Mouse (Mus musculus) ES-CJ7 (cell line): Measurements from ENCODE around the gene D430041D05Rik.
A peak's percentile ranks its signal among the peaks of the same experiment; 100 is the strongest.

ENCODE experiments used
- DNase-seq: peaks from one replicate; pipeline ENCODE4 v3.0.0; 2011; ENCODE audit warnings: low read depth, low spot score

D430041D05Rik gene

GRCm38 (mm10) chr2:104197281-104197680 is 213.5 kb downstream of the D430041D05Rik start:
- peak; percentile 45 for DNase-seq

GRCm38 (mm10) chr2:104192401-104193141 is 218.2 kb downstream of the D430041D05Rik start:
- no peak for DNase-seq

- DNase-seq: no peak
Observed at GRCm38 (mm10) chr2:104191723-104192122, 219.1 kb downstream of the D430041D05Rik start.

GRCm38 (mm10) chr2:104188859-104189258 is 222.0 kb downstream of the D430041D05Rik start:
- DNase-seq: no peak

GRCm38 (mm10) chr2:104187073-104187472 is 223.7 kb downstream of the D430041D05Rik start:
- no peak for DNase-seq

GRCm38 (mm10) chr2:104185616-104186015 is 225.2 kb downstream of the D430041D05Rik start:
- no peak for DNase-seq

GRCm38 (mm10) chr2:104184296-104184695 is 226.5 kb downstream of the D430041D05Rik start:
- no peak for DNase-seq

GRCm38 (mm10) chr2:104183246-104183845 is 227.5 kb downstream of the D430041D05Rik start:
- DNase-seq: no peak

- DNase-seq: no peak
Observed at GRCm38 (mm10) chr2:104179636-104180035, 231.2 kb downstream of the D430041D05Rik start.

GRCm38 (mm10) chr2:104178251-104178650 is 232.6 kb downstream of the D430041D05Rik start:
- DNase-seq: no peak

GRCm38 (mm10) chr2:104176979-104177704 is 233.7 kb downstream of the D430041D05Rik start:
- DNase-seq: no peak

- DNase-seq: no peak
Observed at GRCm38 (mm10) chr2:104176166-104176978, 234.4 kb downstream of the D430041D05Rik start.

- no peak for DNase-seq
Observed at GRCm38 (mm10) chr2:104175476-104176165, 235.2 kb downstream of the D430041D05Rik start.

GRCm38 (mm10) chr2:104173431-104173830 is 237.4 kb downstream of the D430041D05Rik start:
- no peak for DNase-seq

GRCm38 (mm10) chr2:104172695-104173348 is 238.0 kb downstream of the D430041D05Rik start:
- DNase-seq: no peak

GRCm38 (mm10) chr2:104168186-104168896 is 242.5 kb downstream of the D430041D05Rik start:
- no peak for DNase-seq

- no peak for DNase-seq
Observed at GRCm38 (mm10) chr2:104167765-104168164, 243.0 kb downstream of the D430041D05Rik start.

GRCm38 (mm10) chr2:104165631-104166030 is 245.2 kb downstream of the D430041D05Rik start:
- DNase-seq: no peak

- DNase-seq: no peak
Observed at GRCm38 (mm10) chr2:104163978-104164487, 246.8 kb downstream of the D430041D05Rik start.

GRCm38 (mm10) chr2:104163418-104163817 is 247.4 kb downstream of the D430041D05Rik start:
- DNase-seq: no peak
